Mouse (Mus musculus): ENCODE results near the gene Zfp768. TPM values are rescaled to one million over a fixed set of nuclear protein-coding genes. Genes with fewer than 3 reads are reported as not detected.
"Not testable (repeated sequence)": the region's sequence is repeated elsewhere in the genome, so short reads cannot be mapped to it uniquely, and the experiment has no call there.

The Zfp768 gene
- 7.8 and 12.1 TPM in 2 replicates for polyA plus RNA-seq (2012; rRNA removed)

DNA sequence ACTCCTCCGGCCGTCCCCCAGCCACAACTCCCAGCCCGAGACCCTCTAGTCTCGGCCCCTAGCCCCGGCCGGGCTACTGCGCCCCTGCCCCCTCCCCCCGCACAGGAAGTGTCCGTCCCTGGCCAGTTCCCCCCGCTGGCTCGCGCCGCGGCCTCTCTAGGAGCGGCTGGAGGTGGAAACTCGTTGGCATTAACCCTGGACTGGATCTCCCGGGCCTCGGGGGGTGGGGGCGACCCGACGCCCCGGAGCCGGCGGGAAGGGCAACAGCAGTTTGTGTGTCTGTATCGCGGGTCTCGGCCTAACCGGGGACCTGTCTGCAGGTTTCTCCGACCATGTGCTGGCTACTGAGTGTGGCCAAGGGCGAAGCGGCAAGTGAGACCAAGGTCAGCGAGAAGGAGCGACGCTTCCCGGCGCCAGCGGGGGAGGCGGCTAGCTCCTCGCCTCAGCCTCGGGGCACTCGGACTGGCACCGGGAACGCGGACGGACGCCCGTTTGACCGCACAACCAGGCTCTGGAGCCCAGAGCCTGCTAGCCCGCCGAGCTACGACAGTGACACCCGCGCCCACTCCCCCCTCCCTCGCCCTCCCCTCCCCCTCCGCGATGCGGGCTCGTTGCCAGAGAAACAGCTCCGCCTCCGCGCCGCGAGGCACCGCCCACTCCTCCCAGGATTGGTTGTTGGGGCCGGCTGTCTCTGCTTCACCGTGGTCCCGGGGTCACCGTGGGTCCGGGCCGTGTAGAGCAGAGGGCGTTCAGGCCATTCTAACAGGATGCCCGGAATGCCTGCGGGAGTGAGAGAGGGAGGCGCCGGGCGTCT lies at the start of gene Zfp768:
Zfp768 (minus strand) TSS at position 78 of the 814 bp plus-strand sequence.
- no peaks in the 10 kb centered on the region for H3K4me1 ChIP-seq (ENCODE audit: control insufficient read depth, insufficient read depth, insufficient read length)
- H3K27ac ChIP-seq (ENCODE audit: insufficient read depth, low read length), result peak within 1 kb of the TSS; percentile 81
- under 1% methylated on average over 74 of the region's 76 CpGs for WGBS
- no peak for TF ChIP-seq POLR2A (IDR thresholded peaks at IDR 0.05; ENCODE audit: low read depth, low read length)
- TF ChIP-seq CTCF (IDR thresholded peaks at IDR 0.05; ENCODE audit: extremely low read depth, insufficient read depth, insufficient read length, insufficient replicate concordance), result no peak
- H3K27me3 ChIP-seq (ENCODE audit: control insufficient read depth, insufficient read depth, low read length), result no peaks in the 10 kb centered on the region
- DNase-seq (ENCODE audit: low read depth in 1 of 2, low spot score in 2 of 2), result peak; percentile 50 to 85
- peak within 1 kb of the TSS; percentile 76 for H3K4me3 ChIP-seq (ENCODE audit: extremely low read depth, insufficient read depth, insufficient read length)
- no peaks in the 10 kb centered on the region for H3K36me3 ChIP-seq (ENCODE audit: control insufficient read depth, insufficient read depth, low read length)

GRCm38 (mm10) chr7:127393944-127394333 lies 48.5 kb upstream of the Zfp768 start:
- peaks cover 6% of the 10 kb centered on the region; the same call in 1 of the 2 replicates for H3K4me1 ChIP-seq (ENCODE audit: control insufficient read depth, insufficient read depth, insufficient read length)
- peak overlapping the region; percentile 60 for H3K27ac ChIP-seq (ENCODE audit: insufficient read depth, low read length)
- DNase-seq (ENCODE audit: low read depth in 1 of 2, low spot score in 2 of 2), result no peak
- WGBS, result 2% methylated on average over 7 of the region's 7 CpGs
- no peak for TF ChIP-seq POLR2A (IDR thresholded peaks at IDR 0.05; ENCODE audit: low read depth, low read length)
- no peak for TF ChIP-seq CTCF (IDR thresholded peaks at IDR 0.05; ENCODE audit: extremely low read depth, insufficient read depth, insufficient read length, insufficient replicate concordance)
- 0 out of 2 replicates have a peak, but pooled peaks cover 2% of the 10 kb centered on the region for H3K36me3 ChIP-seq (ENCODE audit: control insufficient read depth, insufficient read depth, low read length)
- no peaks in the 10 kb centered on the region for H3K27me3 ChIP-seq (ENCODE audit: control insufficient read depth, insufficient read depth, low read length)
- H3K4me3 ChIP-seq (ENCODE audit: extremely low read depth, insufficient read depth, insufficient read length), result peak overlapping the region; percentile 71

DNA sequence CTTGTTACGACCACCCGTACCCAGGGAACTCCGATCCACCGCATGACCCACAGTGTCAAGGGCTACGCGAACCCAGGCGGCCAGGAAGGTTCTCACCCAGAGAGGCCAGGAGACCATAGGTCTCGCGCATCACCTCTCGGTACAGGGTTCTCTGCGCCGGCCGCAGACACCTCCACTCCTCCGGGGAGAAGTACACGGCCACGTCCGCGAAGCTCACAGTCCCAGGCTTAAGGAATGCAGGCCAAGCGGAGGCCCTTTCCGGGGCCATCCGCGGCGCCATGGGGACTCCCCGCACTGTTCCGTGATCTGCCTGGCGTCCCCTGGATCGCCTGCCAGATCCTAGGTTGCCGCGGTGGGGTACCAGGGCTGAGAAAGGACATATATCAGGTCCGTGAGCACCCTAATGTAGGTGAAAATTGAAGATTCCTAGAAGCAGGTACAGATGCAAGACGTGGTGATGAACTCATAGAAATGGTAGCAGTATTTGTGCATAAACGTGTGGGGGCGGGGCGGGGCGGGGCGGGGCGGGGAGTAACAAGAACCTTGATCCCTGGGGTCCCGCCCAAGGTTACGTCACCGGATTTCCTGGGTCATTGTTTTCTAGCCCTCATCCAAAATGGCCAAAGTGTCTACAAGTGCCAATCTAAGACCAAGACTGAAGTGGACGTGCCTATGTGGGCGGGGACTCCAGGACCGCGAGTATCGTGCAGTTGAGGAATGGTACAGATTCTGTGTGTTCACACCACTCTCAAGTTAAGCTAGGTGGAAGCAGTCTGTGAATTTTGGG lies 48.0 kb upstream of the Zfp768 start, which contains the start of gene E430018J23Rik:
E430018J23Rik (minus strand) TSS at position 473 of the 787 bp plus-strand sequence.
- Histone ChIP-seq H3K4me3 (ENCODE audit: extremely low read depth, insufficient read depth, insufficient read length) (peak within 1 kb of the TSS; percentile 96), H3K27ac (ENCODE audit: insufficient read depth, low read length) (peak within 1 kb of the TSS; percentile 95), H3K27me3 (ENCODE audit: control insufficient read depth, insufficient read depth, low read length) (no peaks in the 10 kb centered on the region), H3K4me1 (ENCODE audit: control insufficient read depth, insufficient read depth, insufficient read length) (peaks cover 6% of the 10 kb centered on the region; the same call in 1 of the 2 replicates), H3K36me3 (ENCODE audit: control insufficient read depth, insufficient read depth, low read length) (0 out of 2 replicates have a peak, but pooled peaks cover 2% of the 10 kb centered on the region)
- WGBS, result under 1% methylated on average over 45 of the region's 45 CpGs
- no peak for TF ChIP-seq CTCF (IDR thresholded peaks at IDR 0.05; ENCODE audit: extremely low read depth, insufficient read depth, insufficient read length, insufficient replicate concordance)
- TF ChIP-seq POLR2A (IDR thresholded peaks at IDR 0.05; ENCODE audit: low read depth, low read length), result peak; percentile 53
- DNase-seq (ENCODE audit: low read depth in 1 of 2, low spot score in 2 of 2), result peak; percentile 93 to 97

DNA sequence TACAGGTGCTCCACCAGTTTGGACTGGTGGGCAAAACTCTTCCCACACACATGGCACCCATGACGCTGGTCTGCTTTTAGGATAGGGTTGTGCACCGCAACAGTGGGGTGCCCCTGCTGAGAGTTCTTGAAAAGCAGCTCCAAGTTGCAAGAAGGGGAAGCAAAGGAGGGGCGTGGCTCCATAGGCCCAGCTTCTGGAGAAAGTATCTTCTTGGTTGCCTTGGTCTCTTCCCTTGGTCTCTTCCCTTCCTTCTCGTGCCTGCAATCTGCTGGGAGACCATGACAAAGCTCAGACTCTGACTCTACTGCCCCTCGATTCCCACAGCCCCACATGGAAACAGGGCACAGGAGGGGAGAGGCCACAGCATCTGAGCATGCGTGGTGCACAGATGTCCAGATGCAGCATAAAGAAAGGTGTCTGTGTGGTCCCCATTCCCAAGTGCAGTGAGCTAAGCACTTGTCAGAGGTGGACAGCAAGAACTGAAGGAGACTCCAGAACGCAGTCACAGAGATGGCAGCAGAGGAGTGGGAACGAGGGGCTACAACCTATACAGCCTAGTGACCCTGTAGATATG lies 46.9 kb upstream of the Zfp768 start:
- Histone ChIP-seq H3K36me3 (ENCODE audit: control insufficient read depth, insufficient read depth, low read length) (0 out of 2 replicates have a peak, but pooled peaks cover 2% of the 10 kb centered on the region), H3K4me3 (ENCODE audit: extremely low read depth, insufficient read depth, insufficient read length) (no peak overlapping the region), H3K27ac (ENCODE audit: insufficient read depth, low read length) (no peak overlapping the region), H3K27me3 (ENCODE audit: control insufficient read depth, insufficient read depth, low read length) (no peaks in the 10 kb centered on the region), H3K4me1 (ENCODE audit: control insufficient read depth, insufficient read depth, insufficient read length) (peaks cover 6% of the 10 kb centered on the region; the same call in 1 of the 2 replicates)
- TF ChIP-seq CTCF (IDR thresholded peaks at IDR 0.05; ENCODE audit: extremely low read depth, insufficient read depth, insufficient read length, insufficient replicate concordance) (no peak), POLR2A (IDR thresholded peaks at IDR 0.05; ENCODE audit: low read depth, low read length) (no peak)
- DNase-seq (ENCODE audit: low read depth in 1 of 2, low spot score in 2 of 2), result no peak
- WGBS, result 78% methylated on average over 8 of the region's 8 CpGs

DNA sequence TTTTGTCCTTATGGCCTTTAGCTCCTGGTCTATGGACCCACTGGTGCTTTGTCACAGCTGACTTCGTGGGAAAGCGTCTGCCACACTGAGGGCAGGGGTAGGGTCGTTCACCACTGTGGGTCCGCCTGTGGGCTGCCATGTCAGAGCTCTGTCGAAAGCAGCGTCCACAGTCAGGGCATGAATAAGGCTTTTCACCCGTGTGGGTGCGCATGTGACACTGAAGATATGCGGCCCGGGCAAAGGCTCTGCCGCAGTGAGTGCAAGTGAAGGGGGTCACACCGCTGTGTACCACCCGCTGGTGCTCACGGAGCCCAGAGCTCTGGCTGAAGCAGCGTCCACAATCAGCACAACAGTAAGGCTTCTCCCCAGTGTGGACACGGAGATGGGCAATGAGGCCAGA lies 46.1 kb upstream of the Zfp768 start:
- 94% methylated on average over 16 of the region's 16 CpGs for WGBS
- peaks cover 6% of the 10 kb centered on the region; the same call in 1 of the 2 replicates for H3K4me1 ChIP-seq (ENCODE audit: control insufficient read depth, insufficient read depth, insufficient read length)
- H3K27me3 ChIP-seq (ENCODE audit: control insufficient read depth, insufficient read depth, low read length), result no peaks in the 10 kb centered on the region
- TF ChIP-seq POLR2A (IDR thresholded peaks at IDR 0.05; ENCODE audit: low read depth, low read length), result no peak
- no peak for TF ChIP-seq CTCF (IDR thresholded peaks at IDR 0.05; ENCODE audit: extremely low read depth, insufficient read depth, insufficient read length, insufficient replicate concordance)
- H3K27ac ChIP-seq (ENCODE audit: insufficient read depth, low read length), result no peak overlapping the region
- 0 out of 2 replicates have a peak, but pooled peaks cover 2% of the 10 kb centered on the region for H3K36me3 ChIP-seq (ENCODE audit: control insufficient read depth, insufficient read depth, low read length)
- no peak for DNase-seq (ENCODE audit: low read depth in 1 of 2, low spot score in 2 of 2)
- no peak overlapping the region for H3K4me3 ChIP-seq (ENCODE audit: extremely low read depth, insufficient read depth, insufficient read length)

DNA sequence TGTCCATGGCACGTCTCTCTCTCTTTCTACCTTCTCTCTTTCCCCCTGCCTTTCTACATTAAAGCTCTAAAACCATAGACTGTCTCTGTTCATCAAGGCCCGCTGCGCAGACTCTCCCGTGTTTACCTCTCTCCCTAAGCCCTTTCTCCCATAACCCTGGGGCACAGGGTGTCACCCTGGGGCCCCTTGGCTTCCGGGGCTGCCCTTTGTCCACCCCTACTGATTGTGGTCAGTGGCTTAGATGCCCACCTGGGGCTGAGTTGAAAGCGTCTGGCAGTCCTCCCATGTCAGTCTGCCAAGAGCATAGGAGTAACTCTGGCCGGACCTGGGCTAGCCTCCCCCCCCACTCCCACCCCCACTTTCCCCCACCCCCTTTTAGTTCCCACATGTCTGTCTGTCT lies 44.9 kb upstream of the Zfp768 start:
- H3K4me1 ChIP-seq (ENCODE audit: control insufficient read depth, insufficient read depth, insufficient read length), result peaks cover 6% of the 10 kb centered on the region; the same call in 1 of the 2 replicates
- 89% methylated on average over 7 of the region's 7 CpGs for WGBS
- 0 out of 2 replicates have a peak, but pooled peaks cover 2% of the 10 kb centered on the region for H3K36me3 ChIP-seq (ENCODE audit: control insufficient read depth, insufficient read depth, low read length)
- H3K27me3 ChIP-seq (ENCODE audit: control insufficient read depth, insufficient read depth, low read length), result no peaks in the 10 kb centered on the region
- TF ChIP-seq POLR2A (IDR thresholded peaks at IDR 0.05; ENCODE audit: low read depth, low read length), result no peak
- no peak for TF ChIP-seq CTCF (IDR thresholded peaks at IDR 0.05; ENCODE audit: extremely low read depth, insufficient read depth, insufficient read length, insufficient replicate concordance)
- H3K27ac ChIP-seq (ENCODE audit: insufficient read depth, low read length), result no peak overlapping the region
- DNase-seq (ENCODE audit: low read depth in 1 of 2, low spot score in 2 of 2), result no peak
- H3K4me3 ChIP-seq (ENCODE audit: extremely low read depth, insufficient read depth, insufficient read length), result no peak overlapping the region

DNA sequence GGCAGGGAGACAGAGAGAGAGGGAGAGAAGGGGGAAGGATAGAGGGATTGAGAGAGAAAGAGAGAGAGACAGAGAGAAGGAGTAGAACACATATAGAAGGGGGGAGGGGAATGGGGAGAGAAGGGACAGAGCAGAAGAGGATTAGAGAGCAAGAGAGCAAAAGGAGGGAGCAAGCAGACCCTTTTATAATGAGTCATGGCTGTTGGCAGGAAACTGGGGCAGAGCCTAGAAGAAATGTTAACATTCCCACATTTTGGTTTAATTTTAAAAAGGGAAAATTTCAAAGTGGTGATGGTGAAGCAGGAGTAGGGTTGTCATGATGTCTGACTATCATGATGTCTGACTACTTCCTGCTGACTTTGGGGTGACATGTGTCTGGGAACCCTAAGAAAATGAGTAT lies 42.8 kb upstream of the Zfp768 start:
- H3K27ac ChIP-seq (ENCODE audit: insufficient read depth, low read length); H3K36me3 ChIP-seq (ENCODE audit: control insufficient read depth, insufficient read depth, low read length); H3K4me3 ChIP-seq (ENCODE audit: extremely low read depth, insufficient read depth, insufficient read length); H3K4me1 ChIP-seq (ENCODE audit: control insufficient read depth, insufficient read depth, insufficient read length); H3K27me3 ChIP-seq (ENCODE audit: control insufficient read depth, insufficient read depth, low read length); DNase-seq (ENCODE audit: low read depth in 1 of 2, low spot score in 2 of 2): not testable (repeated sequence)

Data from spleen, adult 2 months (tissue).